Comparison of ENCODE assay signal across 7 mouse cellular contexts in the genomic region with DNA sequence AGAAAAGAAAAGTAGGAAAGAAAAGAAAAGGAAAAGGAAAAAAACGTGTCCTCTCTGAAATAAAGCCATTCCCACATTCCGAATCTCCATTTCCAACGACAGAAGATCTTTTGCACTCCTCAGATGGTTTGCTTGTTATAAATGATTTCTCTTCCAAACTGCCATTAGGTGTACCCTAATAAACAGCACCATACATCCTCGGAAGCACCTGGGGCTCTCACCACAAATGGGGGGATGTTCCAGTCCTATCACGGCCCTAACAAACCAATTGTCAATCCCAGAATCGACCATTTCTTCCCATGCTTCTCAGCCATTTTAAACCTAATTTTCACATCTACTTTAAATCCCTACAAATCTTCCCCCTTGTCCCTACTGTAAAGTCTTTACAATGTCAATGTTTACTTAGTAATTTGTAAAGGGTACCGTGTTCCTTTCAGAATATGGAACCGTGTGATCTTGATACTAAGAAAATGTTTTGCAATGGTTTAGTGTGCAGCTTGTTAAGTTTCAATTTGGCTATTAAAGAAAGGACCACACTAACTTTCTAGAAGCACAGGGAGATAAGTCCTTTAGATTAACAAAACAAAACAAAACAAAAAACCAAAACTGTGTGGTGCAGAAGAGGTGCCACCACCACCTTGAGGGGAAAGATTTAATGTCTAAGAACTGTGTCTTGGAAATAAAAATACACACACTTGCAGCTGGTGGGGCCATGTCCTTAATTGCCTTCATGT.
A peak's percentile ranks its signal among the peaks of the same experiment; 100 is the strongest.
DNase-seq lines count a peak whose midpoint lies in the region; ATAC-seq and TF ChIP-seq lines count a peak whose summit lies in the region.

No protein-coding gene starts in this region.

- H3K9me3 ChIP-seq in megakaryocyte, embryonic 14.5 days: no peaks in the 10 kb centered on the region
- no peaks in the 10 kb centered on the region for H3K9me3 ChIP-seq in forebrain, embryonic 10.5 days
- no peaks in the 10 kb centered on the region for H3K9me3 ChIP-seq in limb, embryonic 14.5 days (ENCODE audit: control insufficient read depth, low read length)
- no peaks in the 10 kb centered on the region for H3K9me3 ChIP-seq in stomach, embryonic 15.5 days

- H3K4me3 ChIP-seq in megakaryocyte, embryonic 14.5 days (replicated peaks): peak overlapping the region; percentile 90
- peak overlapping the region; percentile 44 for H3K4me3 ChIP-seq in forebrain, embryonic 10.5 days
- peak overlapping the region; percentile 31 for H3K4me3 ChIP-seq in limb, embryonic 14.5 days (replicated peaks; ENCODE audit: low read length)
- 0 out of 2 replicates have a peak overlapping the region, but pooled peaks have one; percentile 10 for H3K4me3 ChIP-seq in stomach, embryonic 15.5 days (replicated peaks)

- no peaks in the 10 kb centered on the region for H3K27me3 ChIP-seq in megakaryocyte, embryonic 14.5 days (replicated peaks)
- no peaks in the 10 kb centered on the region for H3K27me3 ChIP-seq in forebrain, embryonic 10.5 days (ENCODE audit: poor library complexity, severe bottlenecking)
- no peaks in the 10 kb centered on the region for H3K27me3 ChIP-seq in limb, embryonic 14.5 days (ENCODE audit: control insufficient read depth, insufficient read depth, low read length)
- no peaks in the 10 kb centered on the region for H3K27me3 ChIP-seq in stomach, embryonic 15.5 days (replicated peaks)

- peak overlapping the region; percentile 63 for H3K9ac ChIP-seq in limb, embryonic 14.5 days (ENCODE audit: low read depth, low read length, severe bottlenecking)
- no peak overlapping the region for H3K9ac ChIP-seq in stomach, embryonic 15.5 days

- WGBS in forebrain, embryonic 10.5 days: 47% methylated on average over 8 of the region's 8 CpGs
- WGBS in limb, embryonic 14.5 days: 24% methylated on average over 8 of the region's 8 CpGs
- WGBS in stomach, embryonic 15.5 days: 17% methylated on average over 8 of the region's 8 CpGs

- H3K4me1 ChIP-seq in megakaryocyte, embryonic 14.5 days: peaks cover 37% of the 10 kb centered on the region
- peaks cover 45% of the 10 kb centered on the region for H3K4me1 ChIP-seq in forebrain, embryonic 10.5 days
- H3K4me1 ChIP-seq in limb, embryonic 14.5 days (ENCODE audit: control insufficient read depth, insufficient read depth, low read length): peaks cover 29% of the 10 kb centered on the region
- H3K4me1 ChIP-seq in stomach, embryonic 15.5 days: peaks cover 2% of the 10 kb centered on the region; the same call in 1 of the 2 replicates

- no peak for ATAC-seq in megakaryocyte, adult 5-6 weeks (ENCODE audit: poor library complexity, severe bottlenecking)
- no peak for ATAC-seq in limb, embryonic 14.5 days (ENCODE audit: low FRiP score, low read depth)
- no peak for ATAC-seq in stomach, embryonic 15.5 days (ENCODE audit: insufficient read depth, low FRiP score, low read depth)

- peak overlapping the region; percentile 89 for H3K27ac ChIP-seq in forebrain, embryonic 10.5 days
- H3K27ac ChIP-seq in limb, embryonic 14.5 days (replicated peaks; ENCODE audit: low read depth, low read length): peak overlapping the region; percentile 94
- peak overlapping the region; percentile 79 for H3K27ac ChIP-seq in stomach, embryonic 15.5 days

- no peaks in the 10 kb centered on the region for H3K36me3 ChIP-seq in megakaryocyte, embryonic 14.5 days (replicated peaks; ENCODE audit: low read length)
- no peaks in the 10 kb centered on the region for H3K36me3 ChIP-seq in forebrain, embryonic 10.5 days (replicated peaks)
- H3K36me3 ChIP-seq in limb, embryonic 14.5 days (ENCODE audit: control insufficient read depth, insufficient read depth, low read length): no peaks in the 10 kb centered on the region
- H3K36me3 ChIP-seq in stomach, embryonic 15.5 days: no peaks in the 10 kb centered on the region

- H3K4me2 ChIP-seq in limb, embryonic 14.5 days (replicated peaks; ENCODE audit: low read depth, low read length, severe bottlenecking): peak overlapping the region; percentile 69
- H3K4me2 ChIP-seq in stomach, embryonic 15.5 days: peak overlapping the region; percentile 58

- TF ChIP-seq POLR2A in limb, embryonic 14.5 days (IDR thresholded peaks at IDR 0.05; ENCODE audit: borderline replicate concordance, extremely low read depth, insufficient read depth, insufficient read length): no peak

- DNase-seq in forebrain, embryonic 10.5 days (ENCODE audit: extremely low spot score, low spot score): no peak
- DNase-seq in limb, embryonic 14.5 days (ENCODE audit: low spot score): no peak
- DNase-seq in cerebellum, adult 8-10 months: no peak
- DNase-seq in thymus, postnatal 14 days: no peak

Comparison
In these comparisons a context has a peak if more than half of its experiments do, and no peak if none do; other contexts are left out.
1. H3K4me3 ChIP-seq: peak in every context shown above with its lines; median percentile 90 in megakaryocyte, embryonic 14.5 days; 44 in forebrain, embryonic 10.5 days; 31 in limb, embryonic 14.5 days; 10 in stomach, embryonic 15.5 days.